Mouse (Mus musculus) forebrain, postnatal 0 days (tissue): ENCODE measurements around the gene 1700019D03Rik. TPM values are rescaled to one million over a fixed set of nuclear protein-coding genes. Genes with fewer than 3 reads are reported as not detected.
A peak's percentile ranks its signal among the peaks of the same experiment; 100 is the strongest.

Source experiments
- ATAC-seq: fragments of 200-750 bp; cut with Nextera tagmentation; 2 replicates; pipeline ENCODE4 v1.8.0; 2017; ENCODE audit warnings: mild to moderate bottlenecking, moderate library complexity
- DNase-seq: peaks from one replicate; pipeline ENCODE4 v3.0.0-alpha.2; 2015
- H3K27ac ChIP-seq: fragments of 300-500 bp; sonication (generic); 2 replicates; pipeline ENCODE4 v1.5.1; 2014; ENCODE audit warnings: low read depth, mild to moderate bottlenecking, antibody characterized with exemption, low read length, moderate library complexity, mixed read lengths
- H3K27me3 ChIP-seq: fragments of 300-500 bp; sonication (generic); 2 replicates; pipeline ENCODE4 v1.6.1; 2014; ENCODE audit warnings: mild to moderate bottlenecking, low read length, mixed read lengths; ENCODE audit not compliant: insufficient read depth
- H3K36me3 ChIP-seq: fragments of 300-500 bp; sonication (generic); 2 replicates; pipeline ENCODE4 v1.6.1; 2014; ENCODE audit warnings: mild to moderate bottlenecking, moderate library complexity; ENCODE audit not compliant: insufficient read depth
- H3K4me1 ChIP-seq: fragments of 300-500 bp; sonication (generic); 2 replicates; pipeline ENCODE4 v1.6.1; 2014; ENCODE audit warnings: antibody characterized with exemption; ENCODE audit not compliant: insufficient read depth
- H3K4me2 ChIP-seq: fragments of 300-500 bp; sonication (generic); 2 replicates; pipeline ENCODE4 v1.6.1; 2014; ENCODE audit warnings: low read depth, mild to moderate bottlenecking, moderate library complexity
- H3K4me3 ChIP-seq: fragments of 300-500 bp; sonication (generic); 2 replicates; pipeline ENCODE4 v1.5.1; 2014; ENCODE audit warnings: low read depth, low read length, mixed read lengths
- H3K9ac ChIP-seq: fragments of 300-500 bp; sonication (generic); 2 replicates; pipeline ENCODE4 v1.6.1; 2014; ENCODE audit warnings: mild to moderate bottlenecking
- H3K9me3 ChIP-seq: fragments of 300-500 bp; sonication (generic); 2 replicates; pipeline ENCODE4 v1.6.1; 2016; ENCODE audit warnings: low read length
- CTCF ChIP-seq: sonication (generic); IDR thresholded peaks from 2 replicates; pipeline ENCODE4 v1.5.1; 2016; ENCODE audit warnings: antibody characterized with exemption, control low read depth, low read depth
- WGBS: fragments of 180-500 bp; shearing (Covaris S2); extraction: QIAGEN DNeasy Blood & Tissue Kit; methylation state at CpG from one replicate; pipeline ENCODE4 v1.1.7; 2014; 5-methylcytosine and 5-hydroxymethylcytosine counted together
- polyA plus RNA-seq: library from polyadenylated mRNA; unstranded; fragments of >200 nt; fragmentation: Nextera tagmentation; extraction: Ambion mirVana; gene quantifications from 2 replicates; pipeline ENCODE4 v1.2.1, GENCODE M21; 2015
- total RNA-seq: library from RNA; depleted of rRNA; stranded (reverse); fragments of >200 nt; gene quantifications from 2 replicates; pipeline ENCODE4 v1.2.3, GENCODE M21; 2014

Gene 1700019D03Rik
- total and polyA plus RNA-seq, 2 experiments from 2014 or later = 3.2 to 5.7 TPM

DNA sequence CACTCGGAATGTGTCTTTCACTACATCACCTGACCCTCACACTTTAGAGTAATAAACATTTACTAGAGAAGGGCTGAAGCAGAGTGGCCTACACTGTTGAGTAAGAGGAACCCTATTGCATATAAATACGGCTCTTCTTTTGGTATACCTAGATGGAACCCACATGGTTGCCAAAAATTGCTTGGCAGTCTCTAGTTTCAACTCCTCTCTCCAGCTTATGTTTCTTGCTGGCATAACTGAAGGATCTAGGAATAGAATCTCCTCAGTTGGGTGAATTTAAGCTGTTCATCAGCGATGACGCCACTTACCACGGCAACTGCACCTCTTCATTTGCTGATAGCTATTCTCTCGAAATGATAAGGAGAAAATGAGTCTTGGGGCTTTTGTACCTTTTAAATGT is 5.3 kb downstream of the 1700019D03Rik start:
- no peak for TF ChIP-seq CTCF
- Histone ChIP-seq H3K36me3 (no peaks in the 10 kb centered on the region), H3K27ac (no peak overlapping the region), H3K4me3 (no peak overlapping the region), H3K9ac (no peak overlapping the region), H3K4me1 (peaks cover 14% of the 10 kb centered on the region; the same call in 1 of the 2 replicates), H3K27me3 (no peaks in the 10 kb centered on the region), H3K9me3 (no peaks in the 10 kb centered on the region), H3K4me2 (no peak overlapping the region)
- DNase-seq (peak; percentile 36), ATAC-seq (peak; percentile 14; the same call in 1 of the 2 replicates)
- 76% methylated on average over 6 of the region's 6 CpGs for WGBS

DNA sequence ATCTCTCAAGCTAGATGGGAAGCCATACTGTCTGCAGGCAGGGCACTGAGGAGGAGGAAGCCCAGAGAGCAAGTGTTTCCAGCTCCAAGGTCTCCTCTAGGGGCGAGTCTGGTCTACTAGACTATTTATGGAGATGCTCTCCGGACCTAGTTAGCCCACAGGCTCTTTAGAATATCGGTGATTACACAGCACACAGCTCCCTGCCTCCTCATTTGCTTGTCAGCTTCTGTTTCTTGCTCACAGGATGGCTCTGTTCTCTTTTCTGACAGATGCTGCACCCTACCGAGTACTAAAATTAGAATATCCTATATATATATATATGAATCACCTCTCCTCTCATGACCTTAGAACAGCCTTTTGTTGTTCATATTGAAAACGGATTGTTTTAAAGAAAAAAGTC is 33.3 kb downstream of the 1700019D03Rik start:
- H3K27me3 ChIP-seq = no peaks in the 10 kb centered on the region
- H3K9ac ChIP-seq = no peak overlapping the region
- no peak overlapping the region for H3K4me2 ChIP-seq
- DNase-seq (peak; percentile 13), ATAC-seq (peak; percentile 55)
- H3K4me3 ChIP-seq = no peak overlapping the region
- H3K27ac ChIP-seq = peak overlapping the region; percentile 4; the same call in 1 of the 2 replicates
- no peak for TF ChIP-seq CTCF
- no peaks in the 10 kb centered on the region for H3K9me3 ChIP-seq
- 56% methylated on average over 5 of the region's 5 CpGs for WGBS
- H3K4me1 ChIP-seq = no peaks in the 10 kb centered on the region
- no peaks in the 10 kb centered on the region for H3K36me3 ChIP-seq

DNA sequence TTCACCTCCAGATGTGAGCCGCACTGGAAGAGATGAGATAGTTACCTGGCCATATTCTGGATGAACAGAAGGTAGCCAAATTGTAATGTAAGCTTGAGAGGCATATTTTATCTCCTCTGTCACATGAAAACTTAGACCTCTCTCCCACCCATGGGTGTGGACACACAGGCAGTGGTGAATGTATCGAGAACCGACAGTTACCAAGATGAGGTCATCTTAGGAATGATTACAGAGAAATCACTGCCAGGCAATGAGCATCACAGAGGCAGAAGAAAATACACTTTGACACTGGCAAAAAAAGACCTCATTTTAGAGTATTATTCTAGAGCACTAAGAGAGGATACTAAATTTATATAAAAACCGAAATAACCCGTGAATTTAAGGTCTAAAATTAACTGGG is 46.8 kb downstream of the 1700019D03Rik start:
- H3K27ac ChIP-seq = no peak overlapping the region
- H3K9ac ChIP-seq = no peak overlapping the region
- DNase-seq (no peak), ATAC-seq (no peak)
- no peak overlapping the region for H3K4me3 ChIP-seq
- H3K36me3 ChIP-seq = no peaks in the 10 kb centered on the region
- no peak overlapping the region for H3K4me2 ChIP-seq
- 82% methylated on average over 5 of the region's 5 CpGs for WGBS
- TF ChIP-seq CTCF = no peak
- no peaks in the 10 kb centered on the region for H3K27me3 ChIP-seq
- H3K4me1 ChIP-seq = no peaks in the 10 kb centered on the region
- no peaks in the 10 kb centered on the region for H3K9me3 ChIP-seq

DNA sequence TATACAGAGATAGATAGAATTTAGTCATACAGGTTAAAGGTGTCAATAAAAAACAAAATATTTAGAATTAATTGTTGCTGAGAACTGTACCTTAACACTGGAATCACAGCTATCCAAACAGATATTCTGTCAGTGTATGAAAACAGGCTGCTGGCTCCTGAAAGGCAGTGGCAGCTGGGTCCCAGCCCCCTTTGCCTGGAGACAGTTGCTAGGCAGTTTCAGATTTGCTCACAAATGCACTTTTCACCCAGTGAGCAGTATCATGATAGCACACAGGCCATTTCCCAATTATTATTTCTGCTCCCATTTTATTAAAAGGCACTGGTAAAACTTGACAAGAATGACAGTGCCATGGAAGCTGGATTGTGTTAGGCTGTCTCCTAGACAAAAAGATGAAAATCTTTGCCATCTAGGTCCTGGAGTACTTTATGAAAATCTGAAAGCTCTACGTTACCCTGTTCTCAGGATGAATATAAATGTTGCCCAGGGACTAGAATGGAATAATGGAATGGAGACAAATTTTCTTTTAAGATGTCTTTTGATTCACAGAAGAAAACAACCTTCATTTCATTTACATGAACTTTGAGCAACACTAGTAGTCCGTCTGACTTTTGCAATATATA is 48.0 kb downstream of the 1700019D03Rik start:
- no peak overlapping the region for H3K4me2 ChIP-seq
- H3K36me3 ChIP-seq = no peaks in the 10 kb centered on the region
- 0 out of 2 replicates have a peak overlapping the region, but pooled peaks have one; percentile 5 for H3K27ac ChIP-seq
- no peaks in the 10 kb centered on the region for H3K4me1 ChIP-seq
- H3K9ac ChIP-seq = no peak overlapping the region
- TF ChIP-seq CTCF = no peak
- DNase-seq (peak; percentile 52), ATAC-seq (peak; percentile 99)
- no peak overlapping the region for H3K4me3 ChIP-seq
- no peaks in the 10 kb centered on the region for H3K9me3 ChIP-seq
- WGBS = 66% methylated on average over 2 of the region's 2 CpGs
- H3K27me3 ChIP-seq = no peaks in the 10 kb centered on the region

DNA sequence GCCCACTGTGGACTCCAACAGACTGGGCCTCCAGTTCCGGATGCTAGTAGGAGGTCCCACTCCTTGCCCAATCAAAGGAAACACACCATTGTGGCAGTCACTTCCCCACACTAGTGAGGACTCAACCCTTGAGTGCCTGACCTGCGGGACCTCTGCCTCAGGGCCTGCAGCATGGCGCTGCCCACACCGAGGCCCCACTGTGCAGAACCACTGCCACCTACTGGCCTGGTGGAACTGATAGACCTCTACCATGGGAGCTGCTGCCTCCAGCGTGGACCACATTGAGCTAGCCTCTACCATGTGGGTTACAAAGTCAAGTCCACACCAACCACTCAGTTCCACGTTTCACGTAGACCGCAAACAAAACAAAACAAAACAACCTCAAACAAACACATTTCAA is 55.4 kb downstream of the 1700019D03Rik start:
- Histone ChIP-seq H3K4me2 (no peak overlapping the region), H3K4me1 (no peaks in the 10 kb centered on the region), H3K4me3 (no peak overlapping the region), H3K9me3 (no peaks in the 10 kb centered on the region), H3K27ac (no peak overlapping the region), H3K9ac (no peak overlapping the region), H3K27me3 (no peaks in the 10 kb centered on the region), H3K36me3 (no peaks in the 10 kb centered on the region)
- DNase-seq (no peak), ATAC-seq (no peak)
- 75% methylated on average over 8 of the region's 8 CpGs for WGBS
- no peak for TF ChIP-seq CTCF

DNA sequence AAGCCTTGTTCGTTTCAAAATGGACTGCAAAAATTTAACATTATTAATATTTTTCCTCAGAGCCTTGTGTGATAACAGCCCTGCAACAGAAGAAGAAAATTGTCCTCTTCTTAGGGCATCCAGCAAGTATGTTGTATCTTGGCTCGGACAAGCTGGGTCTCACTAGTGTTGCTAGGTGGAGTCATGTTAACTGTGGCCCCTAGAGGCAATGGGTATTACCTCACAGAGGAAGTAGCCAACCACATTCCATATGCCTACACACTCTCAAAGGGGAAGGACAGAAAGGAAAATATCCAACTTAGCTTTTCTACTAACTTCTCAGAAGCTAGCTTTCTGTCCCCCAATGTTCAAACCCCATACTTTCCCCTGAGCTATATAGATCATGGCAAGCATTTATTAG is 56.9 kb downstream of the 1700019D03Rik start:
- TF ChIP-seq CTCF = no peak
- Histone ChIP-seq H3K4me1 (no peaks in the 10 kb centered on the region), H3K4me2 (no peak overlapping the region), H3K9ac (no peak overlapping the region), H3K9me3 (no peaks in the 10 kb centered on the region), H3K36me3 (no peaks in the 10 kb centered on the region), H3K27me3 (no peaks in the 10 kb centered on the region), H3K27ac (no peak overlapping the region), H3K4me3 (no peak overlapping the region)
- ATAC-seq = no peak
- WGBS = 85% methylated on average over 2 of the region's 2 CpGs
- no peak for DNase-seq

DNA sequence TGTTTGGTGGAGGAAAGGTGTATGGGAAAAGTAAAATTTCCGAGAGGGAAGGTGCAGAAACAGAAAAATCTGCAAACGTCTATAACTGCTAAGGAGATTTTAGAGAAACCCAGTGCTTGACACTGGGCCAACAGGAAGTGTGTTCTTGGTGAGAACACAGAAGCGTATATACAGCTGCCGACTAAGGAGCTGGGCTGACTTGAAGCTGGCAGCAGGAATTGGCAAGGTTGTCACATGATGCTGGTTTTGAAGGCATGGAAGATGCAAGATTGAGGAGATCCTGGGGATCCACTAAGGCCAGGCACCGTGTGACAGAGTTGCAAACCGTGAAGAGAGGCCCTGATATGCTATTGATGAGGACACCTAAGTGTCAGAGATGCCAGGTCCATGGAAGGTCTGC is 59.8 kb downstream of the 1700019D03Rik start:
- Histone ChIP-seq H3K4me2 (no peak overlapping the region), H3K9ac (no peak overlapping the region), H3K4me1 (no peaks in the 10 kb centered on the region), H3K9me3 (no peaks in the 10 kb centered on the region), H3K4me3 (no peak overlapping the region), H3K36me3 (no peaks in the 10 kb centered on the region), H3K27me3 (no peaks in the 10 kb centered on the region), H3K27ac (no peak overlapping the region)
- TF ChIP-seq CTCF = no peak
- WGBS = 75% methylated on average over 6 of the region's 6 CpGs
- ATAC-seq = no peak
- peak; percentile 20 for DNase-seq
